Mouse (Mus musculus) kidney, adult 2 months (tissue): ENCODE data around the gene Stag3. TPM values are rescaled to one million over a fixed set of nuclear protein-coding genes. Genes with fewer than 3 reads are reported as not detected.

Experiments
- DNase-seq: peaks from one replicate; pipeline ENCODE4 v3.0.0; 2021
- H3K27ac ChIP-seq: fragments of 200-500 bp; 2 replicates; pipeline ENCODE4 v1.5.1; 2012; ENCODE audit warnings: low read depth, low read length, control low read depth, inconsistent platforms; ENCODE audit not compliant: insufficient read depth
- H3K27me3 ChIP-seq: fragments of 200-500 bp; replicated peaks from 2 replicates; pipeline ENCODE4 v1.6.1; 2012; ENCODE audit warnings: mild to moderate bottlenecking, moderate library complexity, low read length, inconsistent platforms; ENCODE audit not compliant: control insufficient read depth, insufficient read depth
- H3K36me3 ChIP-seq: fragments of 200-500 bp; 2 replicates; pipeline ENCODE4 v1.6.1; 2012; ENCODE audit warnings: mild to moderate bottlenecking, moderate library complexity, low read length, inconsistent platforms; ENCODE audit not compliant: control insufficient read depth, insufficient read depth
- H3K4me1 ChIP-seq: fragments of 200-500 bp; 2 replicates; pipeline ENCODE4 v1.6.1; 2011; ENCODE audit warnings: low read length; ENCODE audit not compliant: control insufficient read depth, insufficient read depth
- H3K4me3 ChIP-seq: fragments of 200-500 bp; 2 replicates; pipeline ENCODE4 v1.5.1; 2011; ENCODE audit warnings: mild to moderate bottlenecking, low read depth, low read length, control low read depth; ENCODE audit not compliant: insufficient read depth
- CTCF ChIP-seq: fragments of 200-500 bp; conservative IDR thresholded peaks from 2 replicates; pipeline ENCODE4 v1.5.1; 2011; ENCODE audit warnings: low read depth, mild to moderate bottlenecking, control low read depth, low read length, moderate library complexity, mixed read lengths; ENCODE audit not compliant: insufficient read depth, insufficient read length
- POLR2A ChIP-seq: fragments of 200-500 bp; IDR thresholded peaks from one replicate; pipeline ENCODE4 v1.6.1; 2011; ENCODE audit warnings: low read depth, low read length, control low read depth
- WGBS: fragments of 180-500 bp; shearing (Covaris S2); methylation state at CpG from one replicate; pipeline ENCODE4 v1.1.7; 2018; 5-methylcytosine and 5-hydroxymethylcytosine counted together
- polyA plus RNA-seq: library from polyadenylated mRNA; depleted of rRNA; stranded (reverse); fragments of >200 nt; gene quantifications from 2 replicates; pipeline ENCODE4 v1.2.3, GENCODE M21; 2012

Stag3 gene
- polyA plus RNA-seq, 1 experiment = 0.30 TPM

DNA sequence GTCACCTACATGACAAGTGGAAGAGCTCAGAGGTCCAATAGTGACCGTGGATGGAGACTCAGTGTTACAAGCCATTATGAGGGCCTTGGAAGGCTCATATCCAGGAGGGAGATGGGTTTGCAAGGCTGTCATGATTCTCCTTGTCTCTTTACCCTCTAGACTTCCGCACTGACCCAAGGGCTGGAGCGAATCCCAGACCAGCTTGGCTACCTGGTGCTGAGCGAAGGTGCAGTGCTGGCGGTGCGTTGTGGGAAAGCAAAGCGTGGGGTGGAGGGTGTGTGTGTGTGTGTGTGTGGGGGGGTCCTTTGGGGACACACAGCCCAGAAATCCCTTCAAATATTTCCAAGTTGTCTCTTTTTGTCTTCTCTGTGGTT lies 24.0 kb upstream of the Stag3 start:
- no peak for DNase-seq
- WGBS = 8% methylated on average over 7 of the region's 7 CpGs
- Histone ChIP-seq H3K27ac (peak overlapping the region; percentile 71), H3K36me3 (no peaks in the 10 kb centered on the region), H3K4me3 (peak overlapping the region; percentile 79), H3K27me3 (no peaks in the 10 kb centered on the region), H3K4me1 (no peaks in the 10 kb centered on the region; the same call in 1 of the 2 replicates)
- no peak for TF ChIP-seq POLR2A
- TF ChIP-seq CTCF = no peak

DNA sequence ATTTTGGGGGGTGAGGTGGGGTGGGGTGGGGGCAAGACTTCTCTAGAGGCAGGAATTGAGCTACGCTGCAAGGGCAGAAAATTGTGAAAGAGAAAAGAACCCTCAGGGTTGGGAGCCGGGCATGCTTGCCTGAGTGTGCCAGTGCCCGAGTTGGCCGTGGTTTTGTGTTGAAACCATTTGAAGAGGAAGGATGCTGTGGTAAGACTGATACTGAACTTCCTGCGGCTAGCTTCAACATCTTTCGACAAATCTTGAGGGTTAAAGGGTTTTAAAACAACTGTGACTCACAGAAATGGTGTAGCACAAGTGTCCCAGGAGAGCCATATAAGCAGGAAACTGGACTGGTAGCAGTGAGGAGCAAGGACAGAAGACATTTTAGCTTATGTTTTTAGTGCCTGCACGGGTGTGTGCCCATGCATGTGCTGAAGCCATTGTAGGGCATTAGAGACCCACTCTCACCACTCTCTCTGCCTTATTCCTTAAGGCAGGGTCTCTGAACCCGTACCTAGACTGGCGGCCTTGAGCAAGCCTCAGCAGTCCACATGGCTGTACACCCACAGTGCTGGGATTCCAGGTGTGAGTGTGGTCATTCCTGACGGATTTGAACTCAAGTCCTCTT lies 23.0 kb upstream of the Stag3 start:
- whole genome bisulfite sequencing = 86% methylated on average over 10 of the region's 10 CpGs
- no peaks in the 10 kb centered on the region; the same call in 1 of the 2 replicates for H3K4me1 ChIP-seq
- no peaks in the 10 kb centered on the region for H3K27me3 ChIP-seq
- H3K4me3 ChIP-seq = no peak overlapping the region
- H3K27ac ChIP-seq = no peak overlapping the region
- TF ChIP-seq POLR2A (no peak), CTCF (no peak)
- H3K36me3 ChIP-seq = no peaks in the 10 kb centered on the region
- DNase-seq = no peak

DNA sequence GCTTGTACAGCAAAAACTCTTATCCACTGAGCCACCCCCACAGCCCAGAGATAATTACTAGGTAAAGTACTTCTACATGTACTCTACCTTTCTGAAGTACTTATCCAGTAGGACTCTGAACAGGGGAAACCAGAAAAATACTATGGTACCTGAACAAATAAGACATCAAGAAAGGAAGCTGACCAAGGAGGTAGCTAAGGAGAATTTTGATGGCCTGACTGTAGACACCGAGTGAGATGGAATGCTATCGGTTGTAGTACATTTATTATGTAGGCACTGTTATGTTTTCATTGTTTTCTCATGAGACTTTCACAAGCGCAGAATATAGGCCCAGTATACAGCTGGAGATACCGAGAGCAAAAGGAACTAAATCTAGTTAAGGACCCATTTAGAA lies 22.5 kb upstream of the Stag3 start:
- TF ChIP-seq CTCF (no peak), POLR2A (no peak)
- WGBS = 94% methylated on average over 4 of the region's 4 CpGs
- Histone ChIP-seq H3K4me1 (no peaks in the 10 kb centered on the region; the same call in 1 of the 2 replicates), H3K27ac (no peak overlapping the region), H3K27me3 (no peaks in the 10 kb centered on the region), H3K4me3 (no peak overlapping the region), H3K36me3 (no peaks in the 10 kb centered on the region)
- DNase-seq = no peak

DNA sequence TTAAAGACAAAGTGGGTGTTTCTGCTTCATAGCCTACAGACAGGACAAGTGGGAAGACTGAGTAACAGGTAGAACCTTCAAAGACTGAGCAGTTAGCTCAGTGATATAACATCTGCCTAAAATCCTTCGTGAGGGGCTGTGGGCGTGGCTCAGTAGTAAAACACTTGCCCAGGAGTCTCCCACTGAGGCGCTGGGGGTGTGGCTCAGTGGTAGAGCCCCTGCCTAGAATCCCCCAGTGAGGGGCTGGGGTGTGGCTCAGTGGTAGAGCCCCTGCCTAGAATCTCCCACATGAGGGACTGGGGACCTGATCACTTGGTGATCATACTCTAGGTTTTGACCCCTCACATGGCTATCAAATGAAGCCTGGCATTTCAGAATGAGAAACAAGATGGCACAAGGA lies 22.0 kb upstream of the Stag3 start:
- no peaks in the 10 kb centered on the region for H3K27me3 ChIP-seq
- H3K36me3 ChIP-seq = no peaks in the 10 kb centered on the region
- no peak for DNase-seq
- WGBS = 84% methylated on average over 3 of the region's 3 CpGs
- H3K27ac ChIP-seq = no peak overlapping the region
- no peak overlapping the region for H3K4me3 ChIP-seq
- H3K4me1 ChIP-seq = peaks cover 3% of the 10 kb centered on the region; the same call in 1 of the 2 replicates
- TF ChIP-seq CTCF (no peak), POLR2A (no peak)

DNA sequence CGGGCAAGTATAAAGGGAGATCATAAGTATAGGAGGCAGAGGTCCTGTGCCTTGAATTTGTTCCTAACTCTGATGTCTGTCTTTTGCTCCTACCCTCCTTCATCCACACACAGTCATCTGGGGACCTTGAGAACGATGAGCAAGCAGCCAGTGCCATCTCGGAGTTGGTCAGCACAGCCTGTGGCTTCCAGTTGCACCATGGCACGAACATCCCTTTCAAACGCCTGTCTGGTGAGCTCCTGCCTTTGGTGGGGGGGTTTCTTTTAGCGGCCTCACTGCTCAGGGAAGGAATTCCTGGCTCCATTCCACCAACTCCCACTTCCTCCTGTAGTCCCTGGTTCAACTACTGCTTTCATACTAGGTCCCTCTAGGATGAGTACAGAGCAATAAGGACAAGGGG lies 21.5 kb upstream of the Stag3 start:
- Histone ChIP-seq H3K27me3 (no peaks in the 10 kb centered on the region), H3K36me3 (no peaks in the 10 kb centered on the region), H3K27ac (no peak overlapping the region), H3K4me3 (no peak overlapping the region), H3K4me1 (peaks cover 4% of the 10 kb centered on the region; the same call in 1 of the 2 replicates)
- TF ChIP-seq POLR2A = no peak
- TF ChIP-seq CTCF = no peak
- WGBS = 67% methylated on average over 6 of the region's 6 CpGs
- DNase-seq = no peak

DNA sequence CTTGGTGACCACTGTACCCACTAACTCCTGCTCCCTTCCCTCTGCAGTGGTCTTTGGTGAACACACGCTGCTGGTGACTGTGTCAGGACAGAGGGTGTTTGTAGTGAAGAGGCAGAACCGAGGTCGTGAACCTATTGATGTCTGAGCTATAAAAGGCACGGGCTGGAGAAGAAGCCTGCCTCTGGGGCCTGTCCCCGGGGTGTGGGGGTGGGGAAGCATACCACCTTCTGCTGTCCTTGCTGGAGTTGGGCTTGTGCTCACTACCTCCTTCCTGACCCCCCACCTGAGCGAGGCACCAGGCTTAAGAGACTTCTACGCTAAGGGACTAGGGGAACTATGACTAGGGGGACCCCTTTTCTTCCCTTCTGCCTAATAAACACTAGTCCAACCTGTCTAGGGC lies 21.0 kb upstream of the Stag3 start:
- no peak for TF ChIP-seq POLR2A
- no peak for TF ChIP-seq CTCF
- Histone ChIP-seq H3K4me3 (no peak overlapping the region), H3K36me3 (no peaks in the 10 kb centered on the region), H3K27ac (no peak overlapping the region), H3K4me1 (peaks cover 4% of the 10 kb centered on the region; the same call in 1 of the 2 replicates), H3K27me3 (no peaks in the 10 kb centered on the region)
- 58% methylated on average over 7 of the region's 7 CpGs for WGBS
- no peak for DNase-seq

DNA sequence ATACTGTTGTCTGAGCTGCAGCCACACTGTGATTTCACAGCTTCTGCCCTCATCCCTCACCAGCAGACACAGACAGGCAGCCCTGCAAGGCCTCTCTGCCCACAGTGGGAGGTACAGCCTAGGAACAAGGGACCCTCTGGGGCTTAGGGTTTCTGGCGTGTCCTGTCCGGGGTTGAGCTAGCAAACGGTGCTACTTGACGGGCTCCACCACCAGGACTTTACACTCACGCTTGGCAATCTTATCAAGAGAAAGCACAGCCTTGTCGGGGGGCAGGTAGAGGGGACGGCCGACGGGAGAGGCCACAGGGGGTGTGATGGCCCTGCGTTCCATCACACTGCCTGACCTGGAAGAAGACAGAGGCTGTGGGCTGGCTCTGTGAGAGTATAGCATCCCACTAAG lies 20.0 kb upstream of the Stag3 start:
- Histone ChIP-seq H3K36me3 (no peaks in the 10 kb centered on the region), H3K4me3 (no peak overlapping the region), H3K27me3 (no peaks in the 10 kb centered on the region), H3K4me1 (peaks cover 4% of the 10 kb centered on the region; the same call in 1 of the 2 replicates), H3K27ac (no peak overlapping the region)
- no peak for TF ChIP-seq POLR2A
- TF ChIP-seq CTCF = no peak
- WGBS = 89% methylated on average over 10 of the region's 10 CpGs
- no peak for DNase-seq
